Mouse (Mus musculus) left cerebral cortex, adult 2 months (tissue): ENCODE measurements around the gene Rapgef1. TPM values are rescaled to one million over a fixed set of nuclear protein-coding genes. Genes with fewer than 3 reads are reported as not detected.

Experiments used
- DNase-seq, 2 experiments: peaks; one replicate each; pipeline ENCODE4 v3.0.0; 2021 to 2022; ENCODE audit warnings: low spot score in 2 of 2, mixed read lengths in 1 of 2; ENCODE audit errors: extremely low spot score in 1 of 2
- H3K27ac ChIP-seq: fragments of 200-600 bp; 2 replicates; pipeline ENCODE4 v1.8.1; 2022
- H3K4me3 ChIP-seq: fragments of 200-600 bp; 2 replicates; pipeline ENCODE4 v1.8.1; 2022
- CTCF ChIP-seq: fragments of 200-600 bp; IDR thresholded peaks from 2 replicates; pipeline ENCODE4 v1.8.1; 2022; ENCODE audit warnings: antibody characterized with exemption, mild to moderate bottlenecking, moderate library complexity
- intact Hi-C: fragments of 180-260 bp; cut with DNase I; formaldehyde crosslinking; loops from one replicate; pipeline ENCODE4 v1.15.1; 2025
- total RNA-seq, 2 experiments: library from RNA; stranded (reverse); gene quantifications; 2 replicates each; pipeline ENCODE4 v1.2.3; 2021

Rapgef1 gene
- total RNA-seq, 2 experiments from 2014 or later: 102 to 108 TPM

GRCm38 (mm10) chr2:29634541-29634940, 15.0 kb downstream of the Rapgef1 start:
- Histone ChIP-seq H3K27ac (no peak overlapping the region), H3K4me3 (no peak overlapping the region)
- no peak for DNase-seq
- no peak for TF ChIP-seq CTCF
- intact Hi-C loops: no loop called here

- TF ChIP-seq CTCF: no peak
Measured at GRCm38 (mm10) chr2:29635966-29636507, 16.5 kb downstream of the Rapgef1 start.

GRCm38 (mm10) chr2:29637528-29637927, 18.0 kb downstream of the Rapgef1 start:
- TF ChIP-seq CTCF: no peak
- intact Hi-C loops: no loop called here
- no peak overlapping the region for H3K4me3 ChIP-seq
- DNase-seq: no peak
- H3K27ac ChIP-seq: no peak overlapping the region

More at GRCm38 (mm10) chr2:29635966-29636507, 16.5 kb downstream of the Rapgef1 start:
- intact Hi-C loops: no loop called here
- DNase-seq: no peak
- no peak overlapping the region for H3K4me3 ChIP-seq
- H3K27ac ChIP-seq: no peak overlapping the region

GRCm38 (mm10) chr2:29639377-29639776, 19.9 kb downstream of the Rapgef1 start:
- no peak for TF ChIP-seq CTCF
- no peak overlapping the region; the same call in 1 of the 2 replicates for H3K27ac ChIP-seq
- DNase-seq: no peak
- H3K4me3 ChIP-seq: no peak overlapping the region
- intact Hi-C loops: no loop called here

GRCm38 (mm10) chr2:29639953-29640743, 20.6 kb downstream of the Rapgef1 start:
- intact Hi-C loops: no loop called here
- Histone ChIP-seq H3K27ac (peak overlapping the region; percentile 44; the same call in 1 of the 2 replicates), H3K4me3 (no peak overlapping the region)
- DNase-seq: no peak
- no peak for TF ChIP-seq CTCF

- H3K27ac ChIP-seq: no peak overlapping the region
- H3K4me3 ChIP-seq: no peak overlapping the region
- DNase-seq: no peak
- intact Hi-C loops: no loop called here
- no peak for TF ChIP-seq CTCF
Measured at GRCm38 (mm10) chr2:29641707-29642106, 22.2 kb downstream of the Rapgef1 start.

- no peak for DNase-seq
- H3K27ac ChIP-seq: no peak overlapping the region; the same call in 1 of the 2 replicates
- TF ChIP-seq CTCF: no peak; the same call in none of the 2 replicates
- H3K4me3 ChIP-seq: no peak overlapping the region
- intact Hi-C loops: no loop called here
Measured at GRCm38 (mm10) chr2:29643418-29643817, 23.9 kb downstream of the Rapgef1 start.

GRCm38 (mm10) chr2:29645071-29645628, 25.6 kb downstream of the Rapgef1 start:
- no peak for DNase-seq
- Histone ChIP-seq H3K27ac (peak overlapping the region; percentile 28), H3K4me3 (no peak overlapping the region)
- intact Hi-C loops: loop anchor here (5.0 kb wide), 1 partner anchor 67 kb away; no protein-coding TSS in a partner anchor
- no peak for TF ChIP-seq CTCF

GRCm38 (mm10) chr2:29646613-29647012, 27.1 kb downstream of the Rapgef1 start:
- no peak overlapping the region for H3K4me3 ChIP-seq
- no peak for TF ChIP-seq CTCF
- intact Hi-C loops: loop anchor here (5.0 kb wide), 1 partner anchor 66 kb away; no protein-coding TSS in a partner anchor
- no peak for DNase-seq
- H3K27ac ChIP-seq: peak overlapping the region; percentile 56

- no peak for TF ChIP-seq CTCF
- DNase-seq: no peak
- H3K27ac ChIP-seq: peak overlapping the region; percentile 56
- H3K4me3 ChIP-seq: no peak overlapping the region
- intact Hi-C loops: loop anchor here (5.0 kb wide), 1 partner anchor 65 kb away; no protein-coding TSS in a partner anchor
Measured at GRCm38 (mm10) chr2:29647162-29647561, 27.6 kb downstream of the Rapgef1 start.

GRCm38 (mm10) chr2:29647808-29648207, 28.3 kb downstream of the Rapgef1 start:
- no peak; the same call in 1 of the 2 replicates for TF ChIP-seq CTCF

More at GRCm38 (mm10) chr2:29647808-29648207, 28.3 kb downstream of the Rapgef1 start:
- Histone ChIP-seq H3K27ac (peak overlapping the region; percentile 64; the same call in 1 of the 2 replicates), H3K4me3 (no peak overlapping the region)
- intact Hi-C loops: loop anchor here (2.0 to 5.0 kb wide), 2 partner anchors 27 to 64 kb away; no protein-coding TSS in a partner anchor
- peak in 1 of 2 experiments; percentile 66 for DNase-seq
